Mouse (Mus musculus): Measurements from ENCODE around the gene Rergl. TPM values are rescaled to one million over a fixed set of nuclear protein-coding genes. Genes with fewer than 3 reads are reported as not detected.

Gene Rergl
- not detected in 4 replicates for total RNA-seq (2023; ENCODE audit: inconsistent age)

DNA sequence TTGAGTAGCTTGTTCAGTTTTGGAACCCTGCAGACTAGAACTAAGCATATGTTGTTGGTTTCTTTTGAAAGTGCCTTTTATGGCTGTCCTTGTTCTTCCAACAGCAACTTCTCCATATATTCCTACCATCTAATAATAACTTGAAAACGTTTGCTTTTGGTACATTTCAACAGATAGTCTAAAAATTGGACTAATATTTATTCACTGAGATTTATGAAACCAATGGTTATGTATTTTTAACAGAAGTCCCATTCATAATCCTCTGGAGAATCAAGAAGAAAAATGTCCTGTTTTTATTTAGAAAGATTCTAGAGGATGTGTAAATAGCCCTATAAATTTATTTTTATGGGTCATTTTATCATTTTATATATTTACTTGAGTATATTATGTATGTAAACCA, at the start of gene Rergl:
Gene Rergl, minus strand, starts transcription at position 101 of the 400 bp plus-strand sequence.

Other genes starting within 250 kb of the Rergl start
- gene Pik3c2g, start 85.2 kb upstream of the Rergl start, total RNA-seq (2023; ENCODE audit: inconsistent age) = not detected in 4 replicates